Mouse (Mus musculus) stomach, embryonic 14.5 days (tissue): ENCODE measurements at regions not wholly inside any gene's neighbourhood (a gene's known extent, or its start where the extent isn't known, plus 50 kb on each side); places are given as distances from the start of the nearest gene placed in this dataset.

Experiments used
- ATAC-seq: fragments of 200-750 bp; cut with Nextera tagmentation; 2 replicates; pipeline ENCODE4 v1.8.0; 2017; ENCODE audit warnings: low read depth, moderate TSS enrichment; ENCODE audit not compliant: insufficient number of reproducible peaks, insufficient read depth, low FRiP score
- H3K27ac ChIP-seq: fragments of 300-500 bp; sonication (generic); 2 replicates; pipeline ENCODE4 v1.5.1; 2014; ENCODE audit warnings: mild to moderate bottlenecking, low read length, moderate library complexity, mixed read lengths
- H3K27me3 ChIP-seq: fragments of 300-500 bp; sonication (generic); 2 replicates; pipeline ENCODE4 v1.6.1; 2014; ENCODE audit warnings: low read length, control low read depth, mixed read lengths; ENCODE audit not compliant: control insufficient read depth, insufficient read depth
- H3K36me3 ChIP-seq: fragments of 300-500 bp; sonication (generic); 2 replicates; pipeline ENCODE4 v1.6.1; 2014; ENCODE audit warnings: mild to moderate bottlenecking, control low read depth, low read length, moderate library complexity, mixed read lengths; ENCODE audit not compliant: control insufficient read depth, insufficient read depth
- H3K4me1 ChIP-seq: fragments of 300-500 bp; sonication (generic); 2 replicates; pipeline ENCODE4 v1.6.1; 2014; ENCODE audit warnings: low read length, control low read depth, mixed read lengths; ENCODE audit not compliant: control insufficient read depth, insufficient read depth
- H3K4me2 ChIP-seq: fragments of 300-500 bp; sonication (generic); replicated peaks from 2 replicates; pipeline ENCODE4 v1.6.1; 2014; ENCODE audit warnings: low read depth, low read length, control low read depth
- H3K4me3 ChIP-seq: fragments of 300-500 bp; sonication (generic); 2 replicates; pipeline ENCODE4 v1.5.1; 2014; ENCODE audit warnings: low read depth, low read length, control low read depth
- H3K9ac ChIP-seq: fragments of 300-500 bp; sonication (generic); replicated peaks from 2 replicates; pipeline ENCODE4 v1.6.1; 2014; ENCODE audit warnings: low read depth, mild to moderate bottlenecking, control low read depth, low read length, moderate library complexity, mixed read lengths
- H3K9me3 ChIP-seq: fragments of 300-500 bp; sonication (generic); 2 replicates; pipeline ENCODE4 v1.6.1; 2016; ENCODE audit warnings: low read depth, low read length, control low read depth; ENCODE audit not compliant: control insufficient read depth
- WGBS: fragments of 180-500 bp; shearing (Covaris S2); extraction: QIAGEN DNeasy Blood & Tissue Kit; methylation state at CpG from one replicate; pipeline ENCODE4 v1.1.7; 2014; 5-methylcytosine and 5-hydroxymethylcytosine counted together

DNA sequence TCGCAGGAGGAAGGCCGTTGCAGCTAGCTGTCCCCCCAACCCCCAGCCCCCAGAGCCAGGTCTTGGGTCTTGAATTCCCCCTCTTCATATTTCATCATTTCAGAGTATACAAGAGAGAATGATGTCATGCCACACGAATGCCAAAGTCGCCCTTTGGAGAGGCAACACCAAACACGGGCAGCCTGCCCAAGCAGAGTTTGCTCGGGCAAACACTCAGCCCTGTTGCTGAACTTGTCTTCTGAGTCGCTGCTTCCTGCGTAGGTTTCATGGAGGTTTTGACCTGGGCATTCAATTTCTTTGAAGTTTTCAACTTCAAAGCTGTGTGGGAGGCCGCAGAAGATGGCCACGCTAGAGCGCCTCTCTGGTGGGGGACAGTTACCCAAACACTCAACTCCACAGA lies 72.8 kb upstream of the Slc45a1 start:
- Histone ChIP-seq H3K27ac (no peak overlapping the region), H3K27me3 (no peaks in the 10 kb centered on the region), H3K4me3 (no peak overlapping the region), H3K9me3 (no peaks in the 10 kb centered on the region), H3K4me2 (no peak overlapping the region), H3K36me3 (no peaks in the 10 kb centered on the region), H3K9ac (no peak overlapping the region), H3K4me1 (0 out of 2 replicates have a peak, but pooled peaks cover 9% of the 10 kb centered on the region)
- ATAC-seq = no peak
- WGBS = 59% methylated on average over 11 of the region's 11 CpGs

- no peak overlapping the region for H3K4me2 ChIP-seq
- no peaks in the 10 kb centered on the region for H3K36me3 ChIP-seq
- no peak overlapping the region for H3K27ac ChIP-seq
- H3K27me3 ChIP-seq = no peaks in the 10 kb centered on the region
- H3K4me3 ChIP-seq = no peak overlapping the region
- WGBS = 48% methylated on average over 12 of the region's 12 CpGs
- ATAC-seq = no peak
- H3K9me3 ChIP-seq = no peaks in the 10 kb centered on the region
- H3K9ac ChIP-seq = no peak overlapping the region
- 0 out of 2 replicates have a peak, but pooled peaks cover 6% of the 10 kb centered on the region for H3K4me1 ChIP-seq
Observed at GRCm38 (mm10) chr4:150721619-150722283, 69.8 kb upstream of the Slc45a1 start.

DNA sequence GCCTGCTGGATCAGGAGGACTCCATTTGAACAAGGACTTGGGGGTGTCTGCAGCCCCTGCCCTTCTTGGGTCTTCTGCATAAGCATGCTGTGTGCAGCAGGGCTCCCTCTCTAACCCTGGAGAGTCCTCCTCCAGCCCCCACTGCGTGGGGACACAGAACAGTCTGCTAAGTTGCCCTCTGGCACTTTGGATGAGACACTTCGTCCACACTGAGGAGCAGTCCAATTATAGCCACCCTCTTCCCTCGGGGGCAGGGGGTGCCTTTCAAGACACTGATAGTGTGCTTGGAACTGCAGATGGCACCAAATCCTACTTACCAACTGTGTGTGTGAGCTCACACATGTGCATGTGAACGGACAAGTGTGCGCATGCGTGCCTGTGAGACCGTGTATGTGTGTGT lies 65.9 kb upstream of the Slc45a1 start:
- ATAC-seq = no peak
- Histone ChIP-seq H3K27ac (no peak overlapping the region), H3K9me3 (no peaks in the 10 kb centered on the region), H3K4me2 (no peak overlapping the region), H3K36me3 (no peaks in the 10 kb centered on the region), H3K4me3 (no peak overlapping the region), H3K27me3 (no peaks in the 10 kb centered on the region), H3K9ac (no peak overlapping the region), H3K4me1 (0 out of 2 replicates have a peak, but pooled peaks cover 3% of the 10 kb centered on the region)
- WGBS = 85% methylated on average over 7 of the region's 7 CpGs

GRCm38 (mm10) chr4:150715051-150715450 lies 63.1 kb upstream of the Slc45a1 start:
- Histone ChIP-seq H3K4me2 (no peak overlapping the region), H3K36me3 (no peaks in the 10 kb centered on the region), H3K9me3 (no peaks in the 10 kb centered on the region), H3K9ac (no peak overlapping the region), H3K4me3 (no peak overlapping the region), H3K4me1 (0 out of 2 replicates have a peak, but pooled peaks cover 5% of the 10 kb centered on the region), H3K27me3 (no peaks in the 10 kb centered on the region), H3K27ac (no peak overlapping the region)
- WGBS = 93% methylated on average over 2 of the region's 2 CpGs
- no peak for ATAC-seq

- Histone ChIP-seq H3K4me3 (no peak overlapping the region), H3K36me3 (no peaks in the 10 kb centered on the region), H3K9ac (no peak overlapping the region), H3K27me3 (no peaks in the 10 kb centered on the region), H3K27ac (no peak overlapping the region), H3K4me1 (peaks cover 12% of the 10 kb centered on the region; the same call in 1 of the 2 replicates), H3K4me2 (no peak overlapping the region), H3K9me3 (no peaks in the 10 kb centered on the region)
- no peak for ATAC-seq
- 53% methylated on average over 5 of the region's 5 CpGs for WGBS
Observed at GRCm38 (mm10) chr4:150713291-150713690, 61.3 kb upstream of the Slc45a1 start.

GRCm38 (mm10) chr4:150712856-150713255 lies 60.9 kb upstream of the Slc45a1 start:
- no peak overlapping the region for H3K9ac ChIP-seq
- H3K27ac ChIP-seq = no peak overlapping the region
- H3K27me3 ChIP-seq = no peaks in the 10 kb centered on the region
- no peak for ATAC-seq
- H3K4me2 ChIP-seq = no peak overlapping the region
- peaks cover 15% of the 10 kb centered on the region; the same call in 1 of the 2 replicates for H3K4me1 ChIP-seq
- no peaks in the 10 kb centered on the region for H3K36me3 ChIP-seq
- WGBS = 55% methylated on average over 10 of the region's 10 CpGs
- H3K4me3 ChIP-seq = no peak overlapping the region
- no peaks in the 10 kb centered on the region for H3K9me3 ChIP-seq

DNA sequence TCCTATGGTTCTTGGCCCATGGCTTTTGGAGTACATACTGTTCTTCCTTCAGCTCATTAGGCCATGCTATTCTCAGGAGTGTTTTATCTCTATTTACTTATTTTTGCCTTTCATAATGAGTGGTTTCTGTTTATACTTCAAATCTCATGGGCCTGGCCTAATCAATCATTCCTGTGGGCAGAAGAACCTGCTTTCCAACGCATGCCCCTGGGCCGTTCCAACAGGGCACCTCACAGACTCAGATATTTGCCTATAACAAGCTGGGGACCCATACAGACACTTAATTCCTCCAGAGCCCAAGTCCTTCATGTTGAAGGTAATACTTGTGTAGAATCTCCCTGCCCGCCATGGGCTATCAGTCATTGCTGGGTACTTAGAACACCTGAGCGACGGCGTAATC lies 59.7 kb upstream of the Slc45a1 start:
- H3K36me3 ChIP-seq = no peaks in the 10 kb centered on the region
- H3K9me3 ChIP-seq = no peaks in the 10 kb centered on the region
- no peak overlapping the region for H3K4me2 ChIP-seq
- 78% methylated on average over 6 of the region's 6 CpGs for WGBS
- ATAC-seq = peak; percentile 39; the same call in 1 of the 2 replicates
- H3K27ac ChIP-seq = no peak overlapping the region
- no peak overlapping the region for H3K9ac ChIP-seq
- H3K27me3 ChIP-seq = no peaks in the 10 kb centered on the region
- H3K4me1 ChIP-seq = peaks cover 16% of the 10 kb centered on the region; the same call in 1 of the 2 replicates
- H3K4me3 ChIP-seq = no peak overlapping the region

DNA sequence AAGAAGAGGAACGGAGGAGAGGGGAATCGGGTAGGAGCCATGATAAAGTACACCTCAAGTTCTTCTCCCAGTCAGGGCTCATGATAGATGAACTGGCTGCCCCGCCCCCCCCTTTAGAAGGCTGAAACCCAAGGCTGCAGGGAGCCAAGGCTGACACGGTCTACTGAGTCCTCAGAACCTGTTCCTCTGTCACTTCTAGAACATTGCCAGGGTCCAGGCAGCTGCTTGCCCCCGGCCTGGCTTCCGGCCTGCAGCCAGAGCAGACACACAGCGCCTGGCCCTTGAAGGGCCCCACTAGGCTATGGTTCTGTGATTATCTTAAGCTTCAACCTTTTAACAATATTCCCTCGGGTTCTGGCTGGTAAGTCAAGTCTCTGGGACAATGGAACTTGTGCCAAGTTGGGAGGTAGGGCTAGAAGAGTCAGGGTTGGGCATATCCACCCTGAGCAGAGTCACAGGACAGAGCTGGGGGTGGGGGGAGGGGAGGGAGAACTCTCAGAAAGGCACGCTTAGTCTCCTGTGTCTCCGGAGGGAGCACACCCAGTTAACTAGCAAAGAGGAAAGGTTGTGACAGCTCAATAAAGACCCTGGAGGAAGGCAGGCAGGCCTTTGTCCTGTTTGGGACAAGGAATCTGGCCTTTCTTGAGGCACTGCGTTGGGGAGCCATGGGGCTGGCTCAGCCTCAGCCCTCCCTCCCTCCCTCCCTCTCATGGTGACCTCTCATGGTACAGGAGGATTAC lies 57.6 kb upstream of the Slc45a1 start:
- peak overlapping the region; percentile 18; the same call in 1 of the 2 replicates for H3K27ac ChIP-seq
- H3K4me1 ChIP-seq = peaks cover 16% of the 10 kb centered on the region; the same call in 1 of the 2 replicates
- no peak overlapping the region for H3K4me3 ChIP-seq
- no peak overlapping the region for H3K4me2 ChIP-seq
- H3K9me3 ChIP-seq = no peaks in the 10 kb centered on the region
- no peaks in the 10 kb centered on the region for H3K27me3 ChIP-seq
- no peaks in the 10 kb centered on the region for H3K36me3 ChIP-seq
- 0 out of 2 replicates have a peak, but pooled peaks have one; percentile 15 for ATAC-seq
- WGBS = 44% methylated on average over 11 of the region's 11 CpGs
- no peak overlapping the region for H3K9ac ChIP-seq
